Mouse (Mus musculus): ENCODE results near the gene Smco1. TPM values are rescaled to one million over a fixed set of nuclear protein-coding genes. Genes with fewer than 3 reads are reported as not detected.

The Smco1 gene
- polyA plus RNA-seq, 1 experiment from 2014 or later: not detected

DNA sequence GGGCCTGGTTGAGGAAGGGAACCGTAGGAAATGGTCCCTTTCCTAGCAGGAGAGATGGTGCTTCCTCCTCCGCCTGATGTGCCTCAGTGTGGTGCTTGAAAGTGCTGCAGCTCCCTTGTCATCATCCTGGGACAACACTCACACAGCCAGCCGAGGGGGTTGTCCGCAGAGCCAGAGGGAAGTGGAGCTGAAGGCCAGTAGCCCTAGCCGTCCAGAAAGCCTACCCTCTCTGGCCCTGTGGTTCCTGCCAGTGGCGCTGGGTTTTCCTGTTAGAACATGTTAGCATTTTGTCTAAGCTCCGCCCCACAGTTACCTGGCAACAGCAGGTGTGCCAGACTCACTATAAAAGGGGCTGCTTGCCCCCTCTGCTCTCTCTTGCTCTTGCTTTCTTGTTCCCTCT is 52.7 kb downstream of the Smco1 start:
- Histone ChIP-seq H3K4me2 (replicated peaks; ENCODE audit: low read depth, low read length) (no peak overlapping the region), H3K36me3 (ENCODE audit: control insufficient read depth, insufficient read depth, low read length) (no peaks in the 10 kb centered on the region), H3K4me3 (ENCODE audit: low read depth, low read length) (no peak overlapping the region), H3K27ac (ENCODE audit: low read depth, low read length) (no peak overlapping the region), H3K27me3 (ENCODE audit: control insufficient read depth, insufficient read depth, low read length) (no peaks in the 10 kb centered on the region), H3K4me1 (replicated peaks; ENCODE audit: control insufficient read depth, insufficient read depth, low read length) (no peaks in the 10 kb centered on the region), H3K9ac (ENCODE audit: low read depth, low read length) (no peak overlapping the region), H3K9me3 (ENCODE audit: control insufficient read depth, low read length) (no peaks in the 10 kb centered on the region)
- 44% methylated on average over 7 of the region's 7 CpGs for WGBS
- DNase-seq (ENCODE audit: low spot score) (no peak), ATAC-seq (ENCODE audit: low FRiP score) (no peak)

MicroRNAs encoded within 50 kb of the gene (microRNA counts, 519-probe panel; counts per million panel counts)
- not detected for microRNA mmu-miR-1946a

Other genes starting within 250 kb of the Smco1 start
- gene Pak2, start 192.1 kb upstream of the Smco1 start, polyA plus RNA-seq (2014; fragmentation: Nextera tagmentation; extraction: Ambion mirVana): 46.4 and 48.0 TPM in 2 replicates
- 147 and 150 TPM in 2 replicates for gene Pigx, start 171.7 kb upstream of the Smco1 start, polyA plus RNA-seq (2014; fragmentation: Nextera tagmentation; extraction: Ambion mirVana)
- 47.5 and 47.7 TPM in 2 replicates for gene Cep19, start 171.7 kb upstream of the Smco1 start, polyA plus RNA-seq (2014; fragmentation: Nextera tagmentation; extraction: Ambion mirVana)
- gene Nrros, start 105.9 kb upstream of the Smco1 start, polyA plus RNA-seq (2014; fragmentation: Nextera tagmentation; extraction: Ambion mirVana): 8.1 and 8.7 TPM in 2 replicates
- gene Bex6, start 91.6 kb upstream of the Smco1 start, polyA plus RNA-seq (2014; fragmentation: Nextera tagmentation; extraction: Ambion mirVana): not detected in 2 replicates
- 15.6 and 22.8 TPM in 2 replicates for gene Fbxo45, start 24.3 kb upstream of the Smco1 start, polyA plus RNA-seq (2014; fragmentation: Nextera tagmentation; extraction: Ambion mirVana)
- gene Wdr53, start 24.2 kb upstream of the Smco1 start, polyA plus RNA-seq (2014; fragmentation: Nextera tagmentation; extraction: Ambion mirVana): 16.6 and 18.8 TPM in 2 replicates
- gene Rnf168, start 6.0 kb downstream of the Smco1 start, polyA plus RNA-seq (2014; fragmentation: Nextera tagmentation; extraction: Ambion mirVana): 25.8 and 31.1 TPM in 2 replicates
- 24.9 and 40.5 TPM in 2 replicates for gene Ubxn7, start 60.8 kb downstream of the Smco1 start, polyA plus RNA-seq (2014; fragmentation: Nextera tagmentation; extraction: Ambion mirVana)
- gene Tm4sf19, start 129.0 kb downstream of the Smco1 start, polyA plus RNA-seq (2014; fragmentation: Nextera tagmentation; extraction: Ambion mirVana): not detected in 2 replicates
- 30.9 and 31.1 TPM in 2 replicates for gene Tctex1d2, start 148.2 kb downstream of the Smco1 start, polyA plus RNA-seq (2014; fragmentation: Nextera tagmentation; extraction: Ambion mirVana)
- gene Pcyt1a, start 159.5 kb downstream of the Smco1 start, polyA plus RNA-seq (2014; fragmentation: Nextera tagmentation; extraction: Ambion mirVana): 41.8 and 41.9 TPM in 2 replicates
- gene Slc51a, start 216.4 kb downstream of the Smco1 start, polyA plus RNA-seq (2014; fragmentation: Nextera tagmentation; extraction: Ambion mirVana): 0.25 and 0.29 TPM in 2 replicates
- not detected in 2 replicates for gene Zdhhc19, start 224.8 kb downstream of the Smco1 start, polyA plus RNA-seq (2014; fragmentation: Nextera tagmentation; extraction: Ambion mirVana)